Mouse (Mus musculus) midbrain, embryonic 10.5 days (tissue): Measurements from ENCODE around the gene Men1. TPM values are rescaled to one million over a fixed set of nuclear protein-coding genes. Genes with fewer than 3 reads are reported as not detected.

Experiments
- DNase-seq: peaks from one replicate; pipeline ENCODE4 v3.0.0-alpha.2; 2017; ENCODE audit warnings: low spot score
- H3K27ac ChIP-seq: fragments of 300-500 bp; sonication (generic); replicated peaks from 2 replicates; pipeline ENCODE4 v1.5.1; 2016; ENCODE audit warnings: mild to moderate bottlenecking
- H3K27me3 ChIP-seq: fragments of 300-500 bp; sonication (generic); 2 replicates; pipeline ENCODE4 v1.6.1; 2016; ENCODE audit warnings: low read depth, mild to moderate bottlenecking; ENCODE audit not compliant: poor library complexity, severe bottlenecking
- H3K36me3 ChIP-seq: fragments of 300-500 bp; sonication (generic); 2 replicates; pipeline ENCODE4 v1.6.1; 2016; ENCODE audit warnings: mild to moderate bottlenecking, moderate library complexity
- H3K4me1 ChIP-seq: fragments of 300-500 bp; sonication (generic); 2 replicates; pipeline ENCODE4 v1.6.1; 2016
- H3K4me3 ChIP-seq: fragments of 300-500 bp; sonication (generic); 2 replicates; pipeline ENCODE4 v1.5.1; 2016; ENCODE audit warnings: mild to moderate bottlenecking, moderate library complexity
- H3K9me3 ChIP-seq: fragments of 300-500 bp; sonication (generic); replicated peaks from 2 replicates; pipeline ENCODE4 v1.6.1; 2016; ENCODE audit warnings: mild to moderate bottlenecking
- WGBS: fragments of 180-500 bp; shearing (Covaris S2); methylation state at CpG from one replicate; pipeline ENCODE4 v1.1.7; 2016; 5-methylcytosine and 5-hydroxymethylcytosine counted together
- polyA plus RNA-seq: library from polyadenylated mRNA; unstranded; fragments of >200 nt; fragmentation: Nextera tagmentation; extraction: Ambion mirVana; gene quantifications from 2 replicates; pipeline ENCODE4 v1.2.1, GENCODE M21; 2016

Gene Men1
- polyA plus RNA-seq, 1 experiment from 2014 or later, result 128 TPM

- Histone ChIP-seq H3K27me3 (peaks cover 10% of the 10 kb centered on the region; the same call in 1 of the 2 replicates), H3K9me3 (no peaks in the 10 kb centered on the region), H3K4me3 (no peak overlapping the region), H3K27ac (no peak overlapping the region), H3K36me3 (peaks cover 87% of the 10 kb centered on the region), H3K4me1 (peaks cover 34% of the 10 kb centered on the region)
- 86% methylated on average over 19 of the region's 19 CpGs for WGBS
- DNase-seq, result no peak
These were observed 8.5 kb downstream of the Men1 start for GRCm38 (mm10) chr19:6343066-6343925.

- Histone ChIP-seq H3K4me1 (peaks cover 41% of the 10 kb centered on the region), H3K27ac (no peak overlapping the region), H3K4me3 (no peak overlapping the region), H3K36me3 (peaks cover 80% of the 10 kb centered on the region), H3K9me3 (no peaks in the 10 kb centered on the region), H3K27me3 (peaks cover 10% of the 10 kb centered on the region; the same call in 1 of the 2 replicates)
- 88% methylated on average over 5 of the region's 5 CpGs for WGBS
- DNase-seq, result no peak
These were observed 9.2 kb downstream of the Men1 start for GRCm38 (mm10) chr19:6343996-6344395.

- H3K9me3 ChIP-seq, result no peaks in the 10 kb centered on the region
- no peak overlapping the region for H3K27ac ChIP-seq
- peaks cover 73% of the 10 kb centered on the region for H3K36me3 ChIP-seq
- 0 out of 2 replicates have a peak overlapping the region, but pooled peaks have one; percentile 2 for H3K4me3 ChIP-seq
- peaks cover 30% of the 10 kb centered on the region for H3K4me1 ChIP-seq
- peaks cover 10% of the 10 kb centered on the region; the same call in 1 of the 2 replicates for H3K27me3 ChIP-seq
- 94% methylated on average over 5 of the region's 5 CpGs for WGBS
- DNase-seq, result no peak
These were observed 11.2 kb downstream of the Men1 start for GRCm38 (mm10) chr19:6346023-6346422.

- H3K27me3 ChIP-seq, result peaks cover 7% of the 10 kb centered on the region; the same call in 1 of the 2 replicates
- H3K4me1 ChIP-seq, result peaks cover 24% of the 10 kb centered on the region
- H3K36me3 ChIP-seq, result peaks cover 73% of the 10 kb centered on the region
- H3K9me3 ChIP-seq, result no peaks in the 10 kb centered on the region
- no peak overlapping the region for H3K27ac ChIP-seq
- no peak overlapping the region for H3K4me3 ChIP-seq
- 88% methylated on average over 10 of the region's 10 CpGs for WGBS
- no peak for DNase-seq
These were observed 11.9 kb downstream of the Men1 start for GRCm38 (mm10) chr19:6346661-6347060.

- Histone ChIP-seq H3K36me3 (peaks cover 63% of the 10 kb centered on the region), H3K27ac (no peak overlapping the region), H3K9me3 (no peaks in the 10 kb centered on the region), H3K27me3 (no peaks in the 10 kb centered on the region), H3K4me1 (peaks cover 14% of the 10 kb centered on the region), H3K4me3 (no peak overlapping the region)
- no peak for DNase-seq
- 96% methylated on average over 4 of the region's 4 CpGs for WGBS
These were observed 12.8 kb downstream of the Men1 start for GRCm38 (mm10) chr19:6347615-6348014.

- H3K27me3 ChIP-seq, result no peaks in the 10 kb centered on the region
- no peak overlapping the region for H3K4me3 ChIP-seq
- 76% methylated on average over 9 of the region's 9 CpGs for WGBS
- peaks cover 63% of the 10 kb centered on the region for H3K36me3 ChIP-seq
- DNase-seq, result no peak
- no peak overlapping the region for H3K27ac ChIP-seq
- H3K4me1 ChIP-seq, result peaks cover 14% of the 10 kb centered on the region
- H3K9me3 ChIP-seq, result no peaks in the 10 kb centered on the region
These were observed 13.9 kb downstream of the Men1 start for GRCm38 (mm10) chr19:6348717-6349116.

GRCm38 (mm10) chr19:6349215-6349983 lies 14.6 kb downstream of the Men1 start:
- no peak for DNase-seq
- Histone ChIP-seq H3K27me3 (no peaks in the 10 kb centered on the region), H3K36me3 (peaks cover 63% of the 10 kb centered on the region), H3K27ac (0 out of 2 replicates have a peak overlapping the region, but pooled peaks have one; percentile 1), H3K4me3 (no peak overlapping the region), H3K4me1 (peaks cover 14% of the 10 kb centered on the region), H3K9me3 (no peaks in the 10 kb centered on the region)
- 51% methylated on average over 14 of the region's 14 CpGs for WGBS

- peaks cover 47% of the 10 kb centered on the region for H3K36me3 ChIP-seq
- no peak for DNase-seq
- no peak overlapping the region for H3K27ac ChIP-seq
- no peaks in the 10 kb centered on the region for H3K9me3 ChIP-seq
- H3K4me1 ChIP-seq, result peaks cover 14% of the 10 kb centered on the region
- H3K4me3 ChIP-seq, result no peak overlapping the region
- H3K27me3 ChIP-seq, result no peaks in the 10 kb centered on the region
- WGBS, result 68% methylated on average over 14 of the region's 14 CpGs
These were observed 16.8 kb downstream of the Men1 start for GRCm38 (mm10) chr19:6351431-6352106.

GRCm38 (mm10) chr19:6352107-6352505 lies 17.3 kb downstream of the Men1 start:
- peaks cover 42% of the 10 kb centered on the region for H3K36me3 ChIP-seq
- H3K9me3 ChIP-seq, result no peaks in the 10 kb centered on the region
- H3K4me1 ChIP-seq, result peaks cover 14% of the 10 kb centered on the region
- H3K27me3 ChIP-seq, result no peaks in the 10 kb centered on the region
- no peak for DNase-seq
- no peak overlapping the region for H3K4me3 ChIP-seq
- H3K27ac ChIP-seq, result no peak overlapping the region
- 93% methylated on average over 2 of the region's 2 CpGs for WGBS

- no peaks in the 10 kb centered on the region for H3K9me3 ChIP-seq
- no peak for DNase-seq
- peaks cover 7% of the 10 kb centered on the region for H3K4me1 ChIP-seq
- peaks cover 30% of the 10 kb centered on the region for H3K36me3 ChIP-seq
- H3K27me3 ChIP-seq, result no peaks in the 10 kb centered on the region
- H3K27ac ChIP-seq, result no peak overlapping the region
- WGBS, result 93% methylated on average over 7 of the region's 7 CpGs
- H3K4me3 ChIP-seq, result no peak overlapping the region
These were observed 19.3 kb downstream of the Men1 start for GRCm38 (mm10) chr19:6354030-6354429.

- peaks cover 21% of the 10 kb centered on the region for H3K4me1 ChIP-seq
- H3K4me3 ChIP-seq, result no peak overlapping the region
- no peaks in the 10 kb centered on the region for H3K27me3 ChIP-seq
- H3K36me3 ChIP-seq, result peaks cover 27% of the 10 kb centered on the region
- 90% methylated on average over 3 of the region's 3 CpGs for WGBS
- no peaks in the 10 kb centered on the region for H3K9me3 ChIP-seq
- no peak for DNase-seq
- H3K27ac ChIP-seq, result no peak overlapping the region
These were observed 26.5 kb downstream of the Men1 start for GRCm38 (mm10) chr19:6361291-6361690.

GRCm38 (mm10) chr19:6363091-6363410 lies 28.3 kb downstream of the Men1 start:
- 3% methylated on average over 11 of the region's 11 CpGs for WGBS

More at GRCm38 (mm10) chr19:6363091-6363410, 28.3 kb downstream of the Men1 start:
- H3K4me3 ChIP-seq, result peak overlapping the region; percentile 100
- no peaks in the 10 kb centered on the region for H3K27me3 ChIP-seq
- H3K36me3 ChIP-seq, result peaks cover 44% of the 10 kb centered on the region
- DNase-seq, result no peak
- H3K9me3 ChIP-seq, result no peaks in the 10 kb centered on the region
- H3K27ac ChIP-seq, result peak overlapping the region; percentile 100
- H3K4me1 ChIP-seq, result peaks cover 27% of the 10 kb centered on the region
